Mouse (Mus musculus) adrenal gland, postnatal 36 days (tissue): Measurements from ENCODE around the gene Vmn2r59. TPM values are rescaled to one million over a fixed set of nuclear protein-coding genes. Genes with fewer than 3 reads are reported as not detected.
"Not testable (repeated sequence)": the region's sequence is repeated elsewhere in the genome, so short reads cannot be mapped to it uniquely, and the experiment has no call there.

Source experiments
- DNase-seq, 2 experiments: peaks; one replicate each; pipeline ENCODE4 v3.0.0; 2021; ENCODE audit warnings: mixed read lengths in 1 of 2
- long read RNA-seq, 2 experiments: library from polyadenylated mRNA; stranded (forward); transcript quantifications; one replicate each; pipeline ENCODE4 v2.0.0; 2021; ENCODE audit warnings: borderline sequencing depth in 2 of 2
- total RNA-seq, 2 experiments: library from RNA; stranded (reverse); gene quantifications; 2 replicates each; pipeline ENCODE4 v1.2.3; 2021

The Vmn2r59 gene
- not detected for total RNA-seq
- long read RNA-seq, experiment 1, result 0 reads
- long read RNA-seq, experiment 2, result 0 reads

DNA sequence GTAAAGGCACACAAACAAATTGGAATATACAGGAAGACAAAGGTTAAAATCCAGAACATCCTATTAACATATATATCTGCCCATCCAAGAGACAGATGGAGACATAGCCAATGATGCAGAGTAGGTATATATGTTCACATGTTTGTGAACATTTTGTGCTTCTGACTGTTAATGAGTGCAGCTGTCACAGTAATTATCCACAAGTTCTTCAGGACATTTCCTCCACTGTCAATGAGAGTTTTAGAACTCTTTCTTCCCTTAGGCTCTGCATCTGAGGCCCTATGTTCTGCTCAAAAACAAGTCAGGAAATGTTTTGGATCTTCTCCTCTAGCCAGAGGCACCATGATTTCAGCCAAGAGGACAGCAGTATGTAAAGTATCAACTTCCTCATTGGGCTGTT lies at the start of gene Vmn2r59:
Gene Vmn2r59, minus strand, starts transcription at position 101 of the 400 bp plus-strand sequence.
- DNase-seq, result no peak

DNA sequence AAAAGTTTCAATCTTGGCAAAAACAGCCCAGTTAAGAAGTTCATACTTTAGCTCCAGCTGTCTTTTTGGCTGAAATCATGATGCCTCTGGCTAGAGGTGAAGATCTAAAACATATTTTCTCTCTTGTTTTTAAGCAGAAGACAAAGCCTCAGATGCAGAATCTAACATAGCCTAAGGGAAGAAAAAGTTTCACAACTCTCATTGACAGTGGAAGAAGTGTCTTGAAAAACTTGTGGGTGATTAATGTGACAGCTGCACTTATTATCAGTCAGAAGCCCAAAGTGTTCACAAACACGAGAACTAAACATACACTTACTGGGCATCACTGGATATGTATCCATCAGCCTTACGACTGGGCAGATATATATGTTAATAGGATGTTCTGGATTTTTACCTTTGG lies 48.6 kb upstream of the Vmn2r59 start, which contains the start of gene Vmn2r60:
Gene Vmn2r60, plus strand, starts transcription at position 301 of the 400 bp plus-strand sequence.
- DNase-seq, result no peak

DNA sequence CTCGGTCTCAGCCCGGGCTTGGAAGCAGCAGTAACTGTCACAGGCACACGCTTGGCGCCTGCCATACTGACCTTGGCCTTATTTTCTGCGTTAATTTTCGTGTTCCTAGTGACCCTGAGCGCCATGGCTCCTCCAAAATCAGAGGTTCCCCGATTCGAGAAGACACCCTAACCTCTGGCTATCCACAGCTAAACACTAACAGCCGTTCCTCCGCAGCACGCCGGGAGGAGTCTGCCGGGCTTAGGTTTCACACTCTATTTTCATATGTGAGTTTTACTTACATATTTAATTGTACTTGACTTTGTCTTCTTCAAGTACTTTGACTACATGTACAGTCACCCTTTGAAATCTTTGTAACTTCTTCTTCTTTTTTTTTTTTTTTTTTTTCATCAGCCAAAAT lies 48.2 kb upstream of the Vmn2r59 start:
- DNase-seq, result not testable (repeated sequence)

Other genes with a start within 250 kb of the Vmn2r59 start
- not detected for gene Vmn2r58, start 186.3 kb downstream of the Vmn2r59 start, total RNA-seq
- not detected for gene Vmn2r60, start 48.7 kb upstream of the Vmn2r59 start, total RNA-seq
- not detected for gene Vmn2r61, start 201.0 kb upstream of the Vmn2r59 start, total RNA-seq